Mouse (Mus musculus) cerebellum, adult 2 months (tissue): Measurements from ENCODE around the gene Fhit.

Experiments used
- CTCF ChIP-seq: fragments of 200-500 bp; IDR thresholded peaks from 2 replicates; pipeline ENCODE4 v1.5.1; 2011; ENCODE audit warnings: low read depth, mild to moderate bottlenecking, control low read depth, low read length, moderate library complexity, borderline replicate concordance; ENCODE audit not compliant: insufficient read depth
- POLR2A ChIP-seq: fragments of 200-500 bp; IDR thresholded peaks from 2 replicates; pipeline ENCODE4 v1.6.1; 2011; ENCODE audit warnings: low read length, control low read depth, borderline replicate concordance; ENCODE audit not compliant: insufficient read depth

GRCm38 (mm10) chr14:10712916-10713315, 448.9 kb downstream of the Fhit start:
- TF ChIP-seq CTCF, result no peak
- no peak for TF ChIP-seq POLR2A
